Mouse (Mus musculus) erythroblast, embryonic 14.5 days (primary cell): ENCODE results near the gene Fbxl13.

Source experiments
- GATA1 ChIP-seq: IDR thresholded peaks from 2 replicates; pipeline ENCODE4 v1.6.1; 2012; ENCODE audit warnings: low read length, inconsistent platforms, mixed read lengths
- TAL1 ChIP-seq: IDR thresholded peaks from 3 replicates; pipeline ENCODE4 v1.6.1; 2012; ENCODE audit warnings: low read length, inconsistent platforms, mixed read lengths

DNA sequence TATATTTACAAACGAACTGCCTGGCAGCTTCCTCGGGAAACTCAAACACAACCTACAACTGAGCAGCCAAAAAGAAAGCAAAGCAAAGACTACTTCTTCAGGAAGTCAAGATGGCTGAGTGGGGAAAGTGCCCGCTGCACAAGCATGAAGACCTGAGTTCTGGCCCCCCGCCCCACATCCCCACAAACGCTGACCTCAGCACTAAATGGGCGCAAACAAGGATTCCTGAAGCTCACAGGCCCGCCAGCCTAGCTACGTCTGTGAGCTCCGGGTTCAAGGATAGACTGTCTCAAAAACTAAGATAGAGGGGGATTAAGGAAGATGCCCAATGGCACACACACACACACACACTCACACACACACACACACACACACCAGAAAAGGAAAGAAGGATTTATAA, 32.9 kb upstream of the Fbxl13 start:
- TF ChIP-seq TAL1 (no peak), GATA1 (no peak)
